Mouse (Mus musculus) heart, postnatal 0 days (tissue): ENCODE data around the gene Lzic.

Experiments
- CTCF ChIP-seq: IDR thresholded peaks from 2 replicates; pipeline ENCODE4 v1.5.1; 2016; ENCODE audit warnings: antibody characterized with exemption, control low read depth, low read depth
- EP300 ChIP-seq: IDR thresholded peaks from 2 replicates; pipeline ENCODE4 v1.6.1; 2016; ENCODE audit warnings: antibody characterized with exemption, low read depth

GRCm38 (mm10) chr4:149525170-149525569 is 40.1 kb downstream of the Lzic start:
- TF ChIP-seq CTCF = no peak
- TF ChIP-seq EP300 = no peak
